11 mouse cellular contexts compared by ENCODE assay signal in the genomic region with DNA sequence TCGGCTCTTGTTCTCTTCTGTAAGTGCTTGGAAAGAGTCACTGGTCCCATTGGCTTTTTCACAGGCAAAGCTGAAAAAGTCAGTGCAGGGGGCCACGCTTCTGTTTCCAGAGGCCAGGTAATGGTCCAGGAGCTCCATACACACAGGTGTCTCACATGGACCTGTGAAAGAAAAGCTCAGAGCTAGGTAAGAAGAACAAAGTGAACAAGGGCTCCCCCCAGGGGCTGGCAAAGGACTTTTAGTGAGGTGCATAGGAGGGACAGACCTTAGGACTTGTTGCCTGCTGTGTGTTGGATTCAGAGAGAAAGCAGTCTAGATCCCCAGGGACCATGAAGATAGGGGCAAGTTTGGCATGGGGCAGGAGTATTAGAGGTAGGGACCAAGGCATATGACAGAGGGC. TPM values are rescaled to one million over a fixed set of nuclear protein-coding genes. Genes with fewer than 3 reads are reported as not detected.
A peak's percentile ranks its signal among the peaks of the same experiment; 100 is the strongest.
DNase-seq lines count a peak whose midpoint lies in the region; TF ChIP-seq lines count a peak whose summit lies in the region.
"Had no signal": no experiment of that assay in that cellular context is flagged by ENCODE, and none has a peak within 500 bp of the region (broad histone marks: within the 10 kb centered on the region; RNA-seq: fewer than 3 reads in every experiment).

No protein-coding gene starts in this region.

- TF ChIP-seq CTCF in spleen, adult 2 months (IDR thresholded peaks at IDR 0.05; ENCODE audit: extremely low read depth, insufficient read depth, insufficient read length, insufficient replicate concordance), result no peak

- H3K27ac ChIP-seq in spleen, adult 2 months (ENCODE audit: insufficient read depth, low read length), result 0 out of 2 replicates have a peak overlapping the region, but pooled peaks have one; percentile 2
- H3K27ac ChIP-seq: limb, embryonic 15.5 days had no signal

- no peaks in the 10 kb centered on the region for H3K4me1 ChIP-seq in spleen, adult 2 months (ENCODE audit: control insufficient read depth, insufficient read depth, insufficient read length)
- H3K4me1 ChIP-seq: limb, embryonic 15.5 days had no signal

- no peaks in the 10 kb centered on the region for H3K36me3 ChIP-seq in spleen, adult 2 months (ENCODE audit: control insufficient read depth, insufficient read depth, low read length)
- H3K36me3 ChIP-seq: limb, embryonic 15.5 days had no signal

- no peak overlapping the region for H3K4me3 ChIP-seq in spleen, adult 2 months (ENCODE audit: extremely low read depth, insufficient read depth, insufficient read length)
- H3K4me3 ChIP-seq: limb, embryonic 15.5 days had no signal

- no peaks in the 10 kb centered on the region for H3K27me3 ChIP-seq in spleen, adult 2 months (ENCODE audit: control insufficient read depth, insufficient read depth, low read length)
- H3K27me3 ChIP-seq: limb, embryonic 15.5 days had no signal

- no peak for TF ChIP-seq POLR2A in spleen, adult 2 months (IDR thresholded peaks at IDR 0.05; ENCODE audit: low read depth, low read length)

- 75% methylated on average over 2 of the region's 2 CpGs for WGBS in spleen, adult 2 months

- peak; percentile 17 for DNase-seq in ES-CJ7 (ENCODE audit: low read depth, low spot score)
- peak; percentile 10 for DNase-seq in brain, adult 2 months (ENCODE audit: low read depth, low spot score)
- peak; percentile 19 for DNase-seq in kidney, postnatal 10 days
- no peak for DNase-seq in spleen, adult 2 months (ENCODE audit: low read depth in 1 of 2, low spot score in 2 of 2)
- DNase-seq in layer of hippocampus, postnatal 10 days (ENCODE audit: low spot score in 2 of 2), result no peak
- DNase-seq in right cerebral cortex, postnatal 25 days, result no peak
- DNase-seq in layer of hippocampus, adult 9-11 months, result no peak
- no peak for DNase-seq in left cerebral cortex, adult 11 months (ENCODE audit: low spot score)
- DNase-seq: gastrocnemius, postnatal 10 days had no signal

RNA-seq across cellular contexts. Expression of a gene that starts 1.2 kb away (rescaled TPM):
- 30.9 and 39.8 TPM in 2 replicates for polyA plus RNA-seq in spleen, adult 2 months (2012; rRNA removed)
- not detected for total RNA-seq in layer of hippocampus, postnatal 10 days (2021)

RNA-seq across cellular contexts. Expression of a gene that starts 18.7 kb away (rescaled TPM):
- not detected in 2 replicates for polyA plus RNA-seq in spleen, adult 2 months (2012; rRNA removed)
- not detected for total RNA-seq in layer of hippocampus, postnatal 10 days (2021)
- total RNA-seq: gastrocnemius, postnatal 10 days had no signal
- polyA plus RNA-seq: brain, embryonic 14.5 days; limb, embryonic 15.5 days had no signal

RNA-seq across cellular contexts. Expression of a gene that starts 22.4 kb away (rescaled TPM):
- polyA plus RNA-seq in spleen, adult 2 months (2012; rRNA removed), result 0.09 and 0.11 TPM in 2 replicates
- not detected for total RNA-seq in layer of hippocampus, postnatal 10 days (2021)
- total RNA-seq: gastrocnemius, postnatal 10 days had no signal
- polyA plus RNA-seq: brain, embryonic 14.5 days; limb, embryonic 15.5 days had no signal

Comparison
In these comparisons a context has a peak if more than half of its experiments do, and no peak if none do; other contexts are left out.
1. DNase-seq: peak in ES-CJ7 (single experiment), brain, adult 2 months (single experiment) and kidney, postnatal 10 days (single experiment); none in spleen, adult 2 months (0 of 2), layer of hippocampus, postnatal 10 days (0 of 2), right cerebral cortex, postnatal 25 days (single experiment), layer of hippocampus, adult 9-11 months (single experiment) and left cerebral cortex, adult 11 months (single experiment).